Mouse (Mus musculus): Measurements from ENCODE around the gene Klhl3. TPM values are rescaled to one million over a fixed set of nuclear protein-coding genes. Genes with fewer than 3 reads are reported as not detected.

Klhl3 gene
- polyA plus RNA-seq, 1 experiment: not detected

- Histone ChIP-seq H3K4me3 (replicated peaks) (no peak overlapping the region), H3K4me1 (ENCODE audit: control insufficient read depth) (no peaks in the 10 kb centered on the region), H3K27me3 (ENCODE audit: control insufficient read depth) (peaks cover 48% of the 10 kb centered on the region), H3K9me3 (ENCODE audit: control insufficient read depth, low read length) (no peaks in the 10 kb centered on the region), H3K36me3 (ENCODE audit: control insufficient read depth) (no peaks in the 10 kb centered on the region)
- TF ChIP-seq GATA1 (IDR thresholded peaks at IDR 0.05; ENCODE audit: low read length): no peak
- TF ChIP-seq TAL1 (IDR thresholded peaks at IDR 0.05; ENCODE audit: low read length): no peak
Observed at GRCm38 (mm10) chr13:58116801-58117200, 3.4 kb upstream of the Klhl3 start.

- no peak overlapping the region for H3K4me3 ChIP-seq (replicated peaks)
Observed at GRCm38 (mm10) chr13:58115227-58115626, 1.8 kb upstream of the Klhl3 start.

GRCm38 (mm10) chr13:58112601-58113041, 771 bp downstream of the Klhl3 start:
- H3K4me3 ChIP-seq (replicated peaks): peak overlapping the region; percentile 48
- H3K9me3 ChIP-seq (ENCODE audit: control insufficient read depth, low read length): no peaks in the 10 kb centered on the region

More at GRCm38 (mm10) chr13:58115227-58115626, 1.8 kb upstream of the Klhl3 start:
- Histone ChIP-seq H3K4me1 (ENCODE audit: control insufficient read depth) (no peaks in the 10 kb centered on the region), H3K27me3 (ENCODE audit: control insufficient read depth) (peaks cover 54% of the 10 kb centered on the region), H3K9me3 (ENCODE audit: control insufficient read depth, low read length) (no peaks in the 10 kb centered on the region), H3K36me3 (ENCODE audit: control insufficient read depth) (no peaks in the 10 kb centered on the region)
- TF ChIP-seq GATA1 (IDR thresholded peaks at IDR 0.05; ENCODE audit: low read length) (no peak), TAL1 (IDR thresholded peaks at IDR 0.05; ENCODE audit: low read length) (no peak)

GRCm38 (mm10) chr13:58112191-58112590, 1.2 kb downstream of the Klhl3 start:
- TF ChIP-seq TAL1 (IDR thresholded peaks at IDR 0.05; ENCODE audit: low read length) (no peak), GATA1 (IDR thresholded peaks at IDR 0.05; ENCODE audit: low read length) (no peak)
- Histone ChIP-seq H3K27me3 (ENCODE audit: control insufficient read depth) (peaks cover 54% of the 10 kb centered on the region), H3K9me3 (ENCODE audit: control insufficient read depth, low read length) (no peaks in the 10 kb centered on the region), H3K36me3 (ENCODE audit: control insufficient read depth) (no peaks in the 10 kb centered on the region), H3K4me1 (ENCODE audit: control insufficient read depth) (no peaks in the 10 kb centered on the region), H3K4me3 (replicated peaks) (no peak overlapping the region)

More at GRCm38 (mm10) chr13:58112601-58113041, 771 bp downstream of the Klhl3 start:
- Histone ChIP-seq H3K36me3 (ENCODE audit: control insufficient read depth) (no peaks in the 10 kb centered on the region), H3K4me1 (ENCODE audit: control insufficient read depth) (no peaks in the 10 kb centered on the region), H3K27me3 (ENCODE audit: control insufficient read depth) (peaks cover 54% of the 10 kb centered on the region)
- TF ChIP-seq TAL1 (IDR thresholded peaks at IDR 0.05; ENCODE audit: low read length) (no peak), GATA1 (IDR thresholded peaks at IDR 0.05; ENCODE audit: low read length) (no peak)

GRCm38 (mm10) chr13:58111306-58111705, 2.1 kb downstream of the Klhl3 start:
- H3K4me1 ChIP-seq (ENCODE audit: control insufficient read depth): no peaks in the 10 kb centered on the region
- peaks cover 51% of the 10 kb centered on the region for H3K27me3 ChIP-seq (ENCODE audit: control insufficient read depth)
- H3K4me3 ChIP-seq (replicated peaks): no peak overlapping the region
- H3K36me3 ChIP-seq (ENCODE audit: control insufficient read depth): no peaks in the 10 kb centered on the region
- no peaks in the 10 kb centered on the region for H3K9me3 ChIP-seq (ENCODE audit: control insufficient read depth, low read length)
- no peak for TF ChIP-seq TAL1 (IDR thresholded peaks at IDR 0.05; ENCODE audit: low read length)
- no peak for TF ChIP-seq GATA1 (IDR thresholded peaks at IDR 0.05; ENCODE audit: low read length)

- TF ChIP-seq TAL1 (IDR thresholded peaks at IDR 0.05; ENCODE audit: low read length) (no peak), GATA1 (IDR thresholded peaks at IDR 0.05; ENCODE audit: low read length) (no peak)
- H3K9me3 ChIP-seq (ENCODE audit: control insufficient read depth, low read length): no peaks in the 10 kb centered on the region
Observed at GRCm38 (mm10) chr13:58090643-58091042, 22.7 kb downstream of the Klhl3 start.

GRCm38 (mm10) chr13:58084396-58084795, 29.0 kb downstream of the Klhl3 start:
- H3K36me3 ChIP-seq (ENCODE audit: control insufficient read depth): no peaks in the 10 kb centered on the region
- no peaks in the 10 kb centered on the region for H3K4me1 ChIP-seq (ENCODE audit: control insufficient read depth)
- no peak for TF ChIP-seq GATA1 (IDR thresholded peaks at IDR 0.05; ENCODE audit: low read length)
- no peak for TF ChIP-seq TAL1 (IDR thresholded peaks at IDR 0.05; ENCODE audit: low read length)
- no peaks in the 10 kb centered on the region for H3K27me3 ChIP-seq (ENCODE audit: control insufficient read depth)
- H3K4me3 ChIP-seq (replicated peaks): no peak overlapping the region
- H3K9me3 ChIP-seq (ENCODE audit: control insufficient read depth, low read length): no peaks in the 10 kb centered on the region

More at GRCm38 (mm10) chr13:58090643-58091042, 22.7 kb downstream of the Klhl3 start:
- no peaks in the 10 kb centered on the region for H3K4me1 ChIP-seq (ENCODE audit: control insufficient read depth)
- no peaks in the 10 kb centered on the region for H3K36me3 ChIP-seq (ENCODE audit: control insufficient read depth)
- no peak overlapping the region for H3K4me3 ChIP-seq (replicated peaks)
- no peaks in the 10 kb centered on the region for H3K27me3 ChIP-seq (ENCODE audit: control insufficient read depth)

- TF ChIP-seq GATA1 (IDR thresholded peaks at IDR 0.05; ENCODE audit: low read length) (no peak), TAL1 (IDR thresholded peaks at IDR 0.05; ENCODE audit: low read length) (no peak)
- no peaks in the 10 kb centered on the region for H3K36me3 ChIP-seq (ENCODE audit: control insufficient read depth)
Observed at GRCm38 (mm10) chr13:58083521-58083920, 29.9 kb downstream of the Klhl3 start.

GRCm38 (mm10) chr13:58083048-58083447, 30.3 kb downstream of the Klhl3 start:
- no peaks in the 10 kb centered on the region for H3K36me3 ChIP-seq (ENCODE audit: control insufficient read depth)
- TF ChIP-seq GATA1 (IDR thresholded peaks at IDR 0.05; ENCODE audit: low read length): no peak
- TF ChIP-seq TAL1 (IDR thresholded peaks at IDR 0.05; ENCODE audit: low read length): no peak
- no peak overlapping the region for H3K4me3 ChIP-seq (replicated peaks)
- H3K9me3 ChIP-seq (ENCODE audit: control insufficient read depth, low read length): no peaks in the 10 kb centered on the region
- no peaks in the 10 kb centered on the region for H3K4me1 ChIP-seq (ENCODE audit: control insufficient read depth)
- H3K27me3 ChIP-seq (ENCODE audit: control insufficient read depth): no peaks in the 10 kb centered on the region

More at GRCm38 (mm10) chr13:58083521-58083920, 29.9 kb downstream of the Klhl3 start:
- no peaks in the 10 kb centered on the region for H3K27me3 ChIP-seq (ENCODE audit: control insufficient read depth)
- H3K4me3 ChIP-seq (replicated peaks): no peak overlapping the region
- H3K9me3 ChIP-seq (ENCODE audit: control insufficient read depth, low read length): no peaks in the 10 kb centered on the region
- H3K4me1 ChIP-seq (ENCODE audit: control insufficient read depth): no peaks in the 10 kb centered on the region

GRCm38 (mm10) chr13:58078361-58078760, 35.0 kb downstream of the Klhl3 start:
- Histone ChIP-seq H3K9me3 (ENCODE audit: control insufficient read depth, low read length) (no peaks in the 10 kb centered on the region), H3K36me3 (ENCODE audit: control insufficient read depth) (no peaks in the 10 kb centered on the region), H3K4me3 (replicated peaks) (no peak overlapping the region), H3K27me3 (ENCODE audit: control insufficient read depth) (no peaks in the 10 kb centered on the region), H3K4me1 (ENCODE audit: control insufficient read depth) (no peaks in the 10 kb centered on the region)
- TF ChIP-seq GATA1 (IDR thresholded peaks at IDR 0.05; ENCODE audit: low read length): no peak
- TF ChIP-seq TAL1 (IDR thresholded peaks at IDR 0.05; ENCODE audit: low read length): no peak

All from erythroblast, embryonic 14.5 days (primary cell).